Mouse (Mus musculus) forebrain, embryonic 12.5 days (tissue): ENCODE data around the gene Abca7. TPM values are rescaled to one million over a fixed set of nuclear protein-coding genes. Genes with fewer than 3 reads are reported as not detected.

ENCODE experiments used
- ATAC-seq: fragments of 200-750 bp; cut with Nextera tagmentation; 2 replicates; pipeline ENCODE4 v1.8.0; 2017; ENCODE audit warnings: moderate TSS enrichment; ENCODE audit not compliant: low FRiP score
- H3K27ac ChIP-seq: fragments of 300-500 bp; sonication (generic); 2 replicates; pipeline ENCODE4 v1.5.1; 2016; ENCODE audit warnings: mild to moderate bottlenecking
- H3K27me3 ChIP-seq: fragments of 300-500 bp; sonication (generic); 2 replicates; pipeline ENCODE4 v1.6.1; 2016; ENCODE audit warnings: mild to moderate bottlenecking
- H3K36me3 ChIP-seq: fragments of 300-500 bp; sonication (generic); replicated peaks from 2 replicates; pipeline ENCODE4 v1.6.1; 2016; ENCODE audit warnings: mild to moderate bottlenecking
- H3K4me1 ChIP-seq: fragments of 300-500 bp; sonication (generic); 2 replicates; pipeline ENCODE4 v1.6.1; 2016
- H3K4me2 ChIP-seq: fragments of 300-500 bp; sonication (generic); 2 replicates; pipeline ENCODE4 v1.6.1; 2016; ENCODE audit warnings: mild to moderate bottlenecking, moderate library complexity
- H3K4me3 ChIP-seq: fragments of 300-500 bp; sonication (generic); replicated peaks from 2 replicates; pipeline ENCODE4 v1.5.1; 2016; ENCODE audit warnings: mild to moderate bottlenecking
- H3K9ac ChIP-seq: fragments of 300-500 bp; sonication (generic); 2 replicates; pipeline ENCODE4 v1.6.1; 2016; ENCODE audit warnings: mild to moderate bottlenecking
- H3K9me3 ChIP-seq: fragments of 300-500 bp; sonication (generic); 2 replicates; pipeline ENCODE4 v1.6.1; 2016
- WGBS: fragments of 180-500 bp; shearing (Covaris S2); methylation state at CpG from one replicate; pipeline ENCODE4 v1.1.7; 2016; 5-methylcytosine and 5-hydroxymethylcytosine counted together
- polyA plus RNA-seq: library from polyadenylated mRNA; unstranded; fragments of >200 nt; fragmentation: Nextera tagmentation; extraction: Ambion mirVana; gene quantifications from 2 replicates; pipeline ENCODE4 v1.2.1, GENCODE M21; 2016

Gene Abca7
- polyA plus RNA-seq, 1 experiment from 2014 or later, result 5.8 TPM

DNA sequence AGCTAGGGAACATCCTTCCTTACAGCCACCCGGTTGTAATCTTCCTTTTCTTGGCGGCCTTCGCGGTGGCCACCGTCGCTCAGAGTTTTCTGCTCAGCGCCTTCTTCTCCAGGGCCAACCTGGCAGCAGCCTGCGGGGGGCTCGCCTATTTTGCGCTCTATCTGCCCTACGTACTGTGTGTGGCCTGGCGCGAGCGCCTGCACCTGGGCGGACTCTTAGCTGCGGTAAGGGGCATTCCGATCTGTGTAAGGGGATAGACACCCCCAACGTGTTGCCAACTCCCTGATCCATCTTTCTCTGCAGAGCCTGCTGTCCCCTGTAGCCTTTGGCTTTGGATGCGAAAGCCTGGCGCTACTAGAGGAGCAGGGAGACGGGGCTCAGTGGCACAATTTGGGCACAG is 6.5 kb downstream of the Abca7 start:
- H3K27me3 ChIP-seq, result peaks cover 80% of the 10 kb centered on the region
- H3K9me3 ChIP-seq, result no peaks in the 10 kb centered on the region
- no peaks in the 10 kb centered on the region for H3K36me3 ChIP-seq
- H3K9ac ChIP-seq, result no peak overlapping the region
- no peak overlapping the region for H3K27ac ChIP-seq
- no peak for ATAC-seq
- peaks cover 13% of the 10 kb centered on the region for H3K4me1 ChIP-seq
- WGBS, result 18% methylated on average over 21 of the region's 21 CpGs
- H3K4me2 ChIP-seq, result no peak overlapping the region
- H3K4me3 ChIP-seq, result no peak overlapping the region

DNA sequence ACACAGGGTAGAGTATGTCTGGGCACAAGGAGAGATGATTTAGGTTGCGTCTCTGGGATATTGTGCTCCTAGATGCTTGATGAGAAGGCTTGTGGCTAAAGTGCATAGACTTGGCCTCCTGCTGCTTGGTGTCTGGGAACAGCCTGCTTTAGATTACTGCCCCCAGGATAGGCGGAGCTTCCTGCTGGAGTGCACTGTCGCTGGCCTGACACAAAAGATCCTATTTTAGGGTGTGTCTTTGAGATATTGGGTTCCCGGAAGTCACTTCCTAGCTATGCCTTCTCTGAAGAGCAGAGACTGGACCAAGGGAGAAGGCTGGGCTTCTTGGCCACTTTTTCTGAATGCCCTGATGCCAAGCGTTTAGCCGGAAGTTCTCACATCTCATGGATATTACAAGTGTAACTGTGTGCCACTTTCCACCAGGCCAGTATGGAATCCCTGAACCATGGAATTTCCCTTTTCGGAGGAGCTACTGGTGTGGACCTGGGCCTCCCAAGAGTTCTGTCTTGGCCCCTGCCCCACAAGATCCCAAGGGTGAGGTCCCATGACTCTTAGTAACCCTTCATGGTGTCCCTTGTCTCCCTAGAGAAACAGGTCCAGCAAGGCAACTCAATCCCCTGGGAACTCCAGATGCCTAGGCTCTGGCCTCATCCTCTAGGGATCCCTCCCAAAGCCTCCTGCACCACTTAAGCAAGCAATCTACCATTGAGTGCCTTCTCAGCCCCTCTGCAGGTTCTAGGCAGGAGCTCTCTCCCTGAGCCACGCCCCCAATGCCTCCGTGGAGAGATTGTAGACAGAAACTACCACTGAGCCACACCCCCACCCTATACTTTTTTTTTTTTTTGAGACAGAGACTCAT is 7.3 kb downstream of the Abca7 start:
- Histone ChIP-seq H3K9me3 (no peaks in the 10 kb centered on the region), H3K27ac (no peak overlapping the region), H3K4me1 (peaks cover 6% of the 10 kb centered on the region; the same call in 1 of the 2 replicates), H3K9ac (no peak overlapping the region), H3K36me3 (no peaks in the 10 kb centered on the region; the same call in 1 of the 2 replicates), H3K27me3 (peaks cover 72% of the 10 kb centered on the region), H3K4me2 (no peak overlapping the region), H3K4me3 (no peak overlapping the region)
- WGBS, result 65% methylated on average over 9 of the region's 9 CpGs
- no peak for ATAC-seq

DNA sequence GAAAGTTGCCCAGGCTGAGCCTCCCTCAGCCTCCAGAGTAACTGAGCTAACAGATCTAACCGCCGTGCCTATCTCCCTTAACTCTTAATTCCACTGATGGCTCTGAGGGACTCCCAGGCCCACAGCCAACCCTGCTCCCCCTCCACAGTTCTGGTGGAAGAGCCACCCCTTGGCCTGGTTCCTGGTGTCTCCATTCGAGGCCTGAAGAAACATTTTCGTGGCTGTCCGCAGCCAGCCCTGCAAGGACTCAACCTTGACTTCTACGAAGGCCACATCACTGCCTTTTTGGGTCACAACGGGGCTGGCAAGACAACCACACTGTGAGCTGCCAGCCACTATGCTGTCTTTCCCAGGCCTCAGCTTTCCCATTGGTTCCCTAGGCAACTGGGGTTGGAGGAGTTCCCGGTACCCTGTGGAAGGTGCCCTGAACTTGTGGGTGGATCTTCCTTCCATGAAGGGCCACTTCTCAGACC is 8.0 kb downstream of the Abca7 start:
- ATAC-seq, result no peak
- H3K27me3 ChIP-seq, result peaks cover 65% of the 10 kb centered on the region
- no peak overlapping the region for H3K9ac ChIP-seq
- no peaks in the 10 kb centered on the region for H3K9me3 ChIP-seq
- H3K4me2 ChIP-seq, result no peak overlapping the region
- no peak overlapping the region for H3K4me3 ChIP-seq
- peaks cover 2% of the 10 kb centered on the region; the same call in 1 of the 2 replicates for H3K36me3 ChIP-seq
- 88% methylated on average over 8 of the region's 8 CpGs for WGBS
- peaks cover 6% of the 10 kb centered on the region; the same call in 1 of the 2 replicates for H3K4me1 ChIP-seq
- no peak overlapping the region for H3K27ac ChIP-seq

DNA sequence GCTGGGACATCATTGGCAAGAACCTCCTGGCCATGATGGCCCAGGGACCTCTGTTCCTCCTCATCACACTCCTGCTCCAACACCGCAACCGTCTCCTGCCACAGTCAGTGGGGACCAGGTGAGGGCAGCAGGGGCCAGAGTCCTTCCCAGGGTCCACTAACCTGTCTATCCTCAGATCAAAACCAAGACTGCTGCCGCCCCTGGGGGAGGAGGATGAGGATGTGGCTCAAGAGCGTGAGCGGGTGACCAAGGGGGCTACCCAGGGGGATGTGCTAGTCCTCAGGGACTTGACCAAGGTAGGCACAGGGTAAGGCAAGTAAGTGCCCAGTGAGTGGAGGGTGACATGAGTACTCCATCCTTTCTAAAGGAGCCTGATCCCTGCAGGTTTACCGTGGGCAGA is 15.4 kb downstream of the Abca7 start:
- no peak overlapping the region for H3K4me3 ChIP-seq
- H3K36me3 ChIP-seq, result peaks cover 16% of the 10 kb centered on the region
- 87% methylated on average over 6 of the region's 6 CpGs for WGBS
- peaks cover 18% of the 10 kb centered on the region for H3K9me3 ChIP-seq
- H3K27ac ChIP-seq, result no peak overlapping the region
- no peaks in the 10 kb centered on the region for H3K4me1 ChIP-seq
- no peak overlapping the region for H3K4me2 ChIP-seq
- H3K9ac ChIP-seq, result no peak overlapping the region
- peaks cover 64% of the 10 kb centered on the region for H3K27me3 ChIP-seq
- ATAC-seq, result no peak

DNA sequence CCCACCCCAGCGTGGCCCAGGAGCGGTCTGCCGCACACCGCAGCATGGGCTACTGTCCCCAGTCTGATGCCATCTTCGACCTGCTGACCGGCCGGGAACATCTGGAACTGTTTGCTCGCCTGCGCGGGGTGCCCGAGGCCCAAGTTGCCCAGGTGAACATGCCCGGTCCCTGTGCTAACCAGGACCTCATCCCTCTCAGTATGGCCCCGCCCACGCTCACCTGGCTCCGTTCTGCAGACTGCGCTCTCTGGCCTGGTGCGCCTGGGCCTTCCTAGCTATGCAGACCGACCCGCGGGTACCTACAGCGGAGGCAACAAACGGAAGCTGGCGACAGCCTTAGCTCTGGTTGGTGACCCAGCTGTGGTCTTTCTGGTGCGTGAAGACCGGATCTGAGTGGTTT is 17.3 kb downstream of the Abca7 start:
- Histone ChIP-seq H3K4me2 (no peak overlapping the region), H3K27me3 (peaks cover 72% of the 10 kb centered on the region), H3K27ac (no peak overlapping the region), H3K9ac (no peak overlapping the region), H3K4me3 (no peak overlapping the region), H3K36me3 (peaks cover 16% of the 10 kb centered on the region), H3K4me1 (no peaks in the 10 kb centered on the region), H3K9me3 (peaks cover 18% of the 10 kb centered on the region)
- ATAC-seq, result no peak
- 29% methylated on average over 25 of the region's 25 CpGs for WGBS

DNA sequence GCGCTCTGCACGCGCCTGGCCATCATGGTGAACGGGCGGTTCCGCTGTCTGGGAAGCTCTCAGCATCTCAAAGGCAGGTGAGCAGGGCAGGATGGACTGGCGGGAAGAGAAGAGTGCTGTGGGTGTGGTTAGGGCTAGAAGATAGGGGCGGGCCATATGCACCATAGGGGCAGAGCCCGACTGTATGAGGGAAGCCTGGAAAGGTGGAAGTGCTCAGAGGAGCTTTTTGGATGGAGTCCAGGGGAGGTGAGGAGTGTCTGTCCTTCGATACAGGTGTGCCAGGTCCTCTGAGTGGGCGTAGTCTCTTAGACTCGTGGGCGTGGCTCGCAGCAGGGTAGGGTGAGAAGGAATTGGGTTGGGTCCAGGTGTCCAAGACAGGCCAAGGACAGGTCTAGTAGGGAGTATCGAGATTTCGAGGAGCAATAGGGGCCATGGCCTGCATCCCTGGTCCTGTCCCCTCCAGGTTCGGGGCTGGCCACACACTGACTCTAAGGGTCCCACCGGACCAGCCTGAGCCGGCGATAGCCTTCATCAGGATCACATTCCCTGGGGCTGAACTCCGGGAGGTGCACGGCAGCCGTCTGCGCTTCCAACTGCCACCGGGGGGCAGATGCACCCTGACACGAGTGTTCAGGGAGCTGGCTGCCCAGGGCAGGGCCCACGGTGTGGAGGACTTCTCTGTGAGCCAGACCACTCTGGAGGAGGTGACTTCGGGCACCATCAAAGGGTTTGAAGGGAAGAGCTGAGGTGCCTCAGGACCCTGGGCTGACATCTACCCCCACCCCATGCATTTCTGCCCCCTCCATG is 18.4 kb downstream of the Abca7 start:
- WGBS, result 17% methylated on average over 28 of the region's 28 CpGs
- H3K27ac ChIP-seq, result no peak overlapping the region
- no peak for ATAC-seq
- no peak overlapping the region for H3K4me2 ChIP-seq
- no peak overlapping the region for H3K9ac ChIP-seq
- peaks cover 17% of the 10 kb centered on the region for H3K9me3 ChIP-seq
- H3K36me3 ChIP-seq, result peaks cover 13% of the 10 kb centered on the region
- peaks cover 10% of the 10 kb centered on the region; the same call in 1 of the 2 replicates for H3K4me1 ChIP-seq
- H3K4me3 ChIP-seq, result no peak overlapping the region
- H3K27me3 ChIP-seq, result peaks cover 82% of the 10 kb centered on the region

DNA sequence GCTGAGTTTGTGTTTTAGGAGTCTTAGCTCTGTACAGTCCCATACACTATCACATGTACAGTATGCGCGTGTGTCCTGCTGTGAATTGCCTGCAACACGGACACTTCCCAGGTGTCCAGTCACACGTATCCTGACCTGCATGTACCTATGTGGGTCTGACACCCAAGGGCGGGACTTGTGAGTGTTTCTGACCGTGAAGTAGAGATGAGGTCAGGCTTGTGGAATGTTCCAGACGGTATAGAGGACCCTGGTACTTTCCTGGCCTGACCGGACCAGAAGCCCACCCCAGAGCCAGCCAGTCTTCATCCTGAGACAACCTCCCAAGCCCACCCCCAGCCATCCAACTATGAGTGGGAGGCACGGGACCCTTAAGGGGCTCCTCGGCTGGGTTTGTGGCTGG is 19.3 kb downstream of the Abca7 start:
- H3K9me3 ChIP-seq, result peaks cover 8% of the 10 kb centered on the region
- H3K4me1 ChIP-seq, result peaks cover 16% of the 10 kb centered on the region; the same call in 1 of the 2 replicates
- H3K9ac ChIP-seq, result no peak overlapping the region
- no peak overlapping the region for H3K4me2 ChIP-seq
- peaks cover 87% of the 10 kb centered on the region for H3K27me3 ChIP-seq
- WGBS, result 86% methylated on average over 10 of the region's 10 CpGs
- H3K27ac ChIP-seq, result no peak overlapping the region
- H3K4me3 ChIP-seq, result no peak overlapping the region
- H3K36me3 ChIP-seq, result peaks cover 6% of the 10 kb centered on the region
- no peak for ATAC-seq

DNA sequence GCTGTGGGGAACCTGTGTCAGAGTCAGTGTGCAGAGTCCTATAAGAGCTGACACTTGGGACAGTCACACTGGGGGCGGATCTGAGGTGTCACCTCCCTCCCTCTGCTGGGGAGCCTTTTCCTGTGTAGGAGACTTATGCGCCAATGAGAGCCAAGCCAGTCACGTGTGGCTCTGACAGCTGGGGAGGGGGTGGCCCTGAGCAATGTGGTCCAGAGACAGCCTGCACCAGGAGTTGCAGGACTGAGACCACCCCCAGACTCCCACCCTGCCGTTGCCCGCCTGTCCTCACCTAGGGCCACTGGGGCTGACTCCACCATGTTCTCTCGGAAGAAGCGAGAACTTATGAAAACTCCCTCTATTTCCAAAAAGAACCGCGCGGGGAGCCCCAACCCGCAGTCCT is 20.2 kb downstream of the Abca7 start, which contains the start of gene Arhgap45:
TSS of gene Arhgap45 (plus strand) at position 143 of the 400 bp plus-strand sequence.
- WGBS, result 73% methylated on average over 11 of the region's 11 CpGs
- ATAC-seq, result no peak
- peaks cover 86% of the 10 kb centered on the region for H3K27me3 ChIP-seq

DNA sequence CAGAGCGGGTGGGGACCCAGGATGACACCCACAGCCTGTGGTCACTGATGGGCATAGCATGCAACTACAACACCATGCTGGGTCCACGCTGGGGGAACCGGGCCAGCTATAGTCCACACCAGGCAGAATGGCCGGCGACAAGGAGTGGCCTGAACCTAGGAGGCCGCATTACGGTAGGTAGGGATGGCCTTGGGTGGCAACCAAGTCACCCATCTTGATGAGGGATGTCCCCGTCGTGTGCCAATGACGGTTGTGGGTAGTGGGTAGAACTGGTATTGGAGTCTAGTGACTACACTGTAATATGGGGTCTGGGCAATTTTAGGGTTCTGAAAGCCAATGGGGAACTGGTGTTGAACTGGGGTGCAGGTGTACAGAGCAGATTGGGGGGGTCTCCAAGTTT is 20.6 kb downstream of the Abca7 start:
- H3K9ac ChIP-seq, result no peak overlapping the region
- H3K36me3 ChIP-seq, result no peaks in the 10 kb centered on the region; the same call in 1 of the 2 replicates
- 92% methylated on average over 10 of the region's 10 CpGs for WGBS
- H3K4me3 ChIP-seq, result 0 out of 2 replicates have a peak overlapping the region, but pooled peaks have one; percentile 3
- no peak overlapping the region for H3K4me2 ChIP-seq
- H3K27me3 ChIP-seq, result peaks cover 82% of the 10 kb centered on the region
- H3K4me1 ChIP-seq, result peaks cover 16% of the 10 kb centered on the region; the same call in 1 of the 2 replicates
- no peak overlapping the region for H3K27ac ChIP-seq
- no peak for ATAC-seq
- H3K9me3 ChIP-seq, result no peaks in the 10 kb centered on the region

More for the DNA sequence above, 20.2 kb downstream of the Abca7 start, which contains the start of gene Arhgap45:
- Histone ChIP-seq H3K4me1 (peaks cover 16% of the 10 kb centered on the region; the same call in 1 of the 2 replicates), H3K4me2 (no peak within 1 kb of the TSS), H3K27ac (no peak within 1 kb of the TSS), H3K9me3 (no peaks in the 10 kb centered on the region), H3K4me3 (0 out of 2 replicates have a peak within 1 kb of the TSS, but pooled peaks have one; percentile 3), H3K9ac (no peak within 1 kb of the TSS), H3K36me3 (no peaks in the 10 kb centered on the region; the same call in 1 of the 2 replicates)

DNA sequence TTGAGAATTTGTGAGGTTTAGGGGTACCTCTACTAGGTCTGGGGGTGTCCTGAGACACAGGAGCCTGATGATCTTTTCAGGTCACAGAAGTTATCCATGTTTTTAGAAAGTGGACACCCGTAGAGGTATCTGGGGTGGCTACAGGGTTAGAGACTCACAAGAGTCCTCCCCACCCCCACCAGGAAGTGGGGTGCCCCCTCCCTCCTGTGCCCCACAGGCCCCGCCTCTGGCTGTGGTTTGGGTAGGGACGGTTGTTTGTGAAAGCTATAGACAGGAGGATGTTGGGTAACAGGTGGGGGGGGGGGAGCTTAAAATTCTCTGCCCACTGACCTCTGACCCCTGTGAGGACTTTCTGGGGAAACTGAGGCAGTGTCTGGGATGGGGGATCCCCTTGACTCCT is 21.1 kb downstream of the Abca7 start:
- no peak for ATAC-seq
- Histone ChIP-seq H3K4me1 (peaks cover 16% of the 10 kb centered on the region; the same call in 1 of the 2 replicates), H3K36me3 (no peaks in the 10 kb centered on the region), H3K27ac (no peak overlapping the region), H3K27me3 (peaks cover 77% of the 10 kb centered on the region), H3K9ac (no peak overlapping the region), H3K4me3 (no peak overlapping the region), H3K9me3 (no peaks in the 10 kb centered on the region), H3K4me2 (no peak overlapping the region)
- 70% methylated on average over 3 of the region's 3 CpGs for WGBS

DNA sequence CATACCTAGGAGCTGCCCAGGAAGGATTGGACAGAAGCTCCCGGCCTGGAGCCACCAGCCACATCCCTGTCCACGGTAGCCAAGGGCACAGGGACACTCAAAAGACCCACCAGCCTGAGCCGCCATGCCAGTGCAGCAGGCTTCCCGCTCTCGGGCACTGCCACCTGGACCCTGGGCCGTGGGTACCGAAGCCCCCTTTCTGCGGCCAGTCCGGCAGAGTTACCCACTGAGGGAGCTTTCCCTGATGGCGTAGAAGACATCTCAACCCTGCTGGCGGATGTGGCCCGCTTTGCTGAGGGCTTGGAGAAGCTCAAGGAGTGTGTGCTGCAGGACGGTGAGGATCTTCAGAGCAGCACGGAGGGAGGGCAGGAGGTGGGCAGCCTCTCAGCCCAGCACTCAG is 21.5 kb downstream of the Abca7 start:
- H3K27me3 ChIP-seq, result peaks cover 73% of the 10 kb centered on the region
- H3K27ac ChIP-seq, result no peak overlapping the region
- no peak overlapping the region for H3K4me3 ChIP-seq
- H3K4me2 ChIP-seq, result no peak overlapping the region
- no peaks in the 10 kb centered on the region for H3K9me3 ChIP-seq
- H3K4me1 ChIP-seq, result peaks cover 16% of the 10 kb centered on the region; the same call in 1 of the 2 replicates
- 84% methylated on average over 14 of the region's 14 CpGs for WGBS
- H3K36me3 ChIP-seq, result no peaks in the 10 kb centered on the region
- no peak overlapping the region for H3K9ac ChIP-seq
- ATAC-seq, result no peak

DNA sequence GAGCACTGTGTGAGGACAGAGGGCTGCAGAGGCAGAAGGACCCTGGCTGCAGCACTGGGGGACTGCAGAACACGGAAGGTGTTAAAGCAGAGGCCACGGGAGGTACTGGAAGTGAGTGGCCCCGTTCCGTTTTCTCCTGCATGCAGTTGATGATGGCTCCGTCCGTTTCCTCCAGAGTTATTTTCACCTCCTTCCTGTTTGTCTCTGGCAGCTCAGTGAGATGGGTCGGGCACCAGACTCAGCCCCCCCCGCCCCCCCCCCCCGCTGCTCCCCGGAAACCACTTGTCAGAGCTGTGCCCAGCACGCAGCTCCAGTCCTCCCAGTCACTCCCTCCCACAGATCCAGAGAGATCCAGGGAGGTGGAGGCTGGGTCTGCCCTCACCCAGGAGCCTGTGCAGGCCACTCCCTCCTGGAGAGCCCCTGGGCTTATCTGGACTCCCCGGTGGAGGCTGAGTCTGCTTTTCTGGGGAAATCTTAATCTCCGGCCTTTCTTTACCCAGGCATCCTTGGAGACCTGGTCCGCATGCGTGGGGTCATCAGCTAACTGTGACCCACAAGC is 22.5 kb downstream of the Abca7 start:
- WGBS, result 8% methylated on average over 15 of the region's 15 CpGs
- no peak for ATAC-seq

More for the DNA sequence above, 22.5 kb downstream of the Abca7 start:
- H3K27me3 ChIP-seq, result peaks cover 63% of the 10 kb centered on the region
- peaks cover 16% of the 10 kb centered on the region; the same call in 1 of the 2 replicates for H3K4me1 ChIP-seq
- no peak overlapping the region for H3K9ac ChIP-seq
- H3K4me2 ChIP-seq, result 0 out of 2 replicates have a peak overlapping the region, but pooled peaks have one; percentile 10
- no peak overlapping the region for H3K4me3 ChIP-seq
- H3K9me3 ChIP-seq, result no peaks in the 10 kb centered on the region
- H3K36me3 ChIP-seq, result no peaks in the 10 kb centered on the region
- no peak overlapping the region for H3K27ac ChIP-seq
